Mouse (Mus musculus): Measurements from ENCODE around the gene Slc39a12.

The Slc39a12 gene

GRCm38 (mm10) chr2:14388162-14388561 is at the start of gene Slc39a12:
Gene Slc39a12, plus strand, starts transcription at chr2:14388316.
- DNase-seq, result no peak

DNA sequence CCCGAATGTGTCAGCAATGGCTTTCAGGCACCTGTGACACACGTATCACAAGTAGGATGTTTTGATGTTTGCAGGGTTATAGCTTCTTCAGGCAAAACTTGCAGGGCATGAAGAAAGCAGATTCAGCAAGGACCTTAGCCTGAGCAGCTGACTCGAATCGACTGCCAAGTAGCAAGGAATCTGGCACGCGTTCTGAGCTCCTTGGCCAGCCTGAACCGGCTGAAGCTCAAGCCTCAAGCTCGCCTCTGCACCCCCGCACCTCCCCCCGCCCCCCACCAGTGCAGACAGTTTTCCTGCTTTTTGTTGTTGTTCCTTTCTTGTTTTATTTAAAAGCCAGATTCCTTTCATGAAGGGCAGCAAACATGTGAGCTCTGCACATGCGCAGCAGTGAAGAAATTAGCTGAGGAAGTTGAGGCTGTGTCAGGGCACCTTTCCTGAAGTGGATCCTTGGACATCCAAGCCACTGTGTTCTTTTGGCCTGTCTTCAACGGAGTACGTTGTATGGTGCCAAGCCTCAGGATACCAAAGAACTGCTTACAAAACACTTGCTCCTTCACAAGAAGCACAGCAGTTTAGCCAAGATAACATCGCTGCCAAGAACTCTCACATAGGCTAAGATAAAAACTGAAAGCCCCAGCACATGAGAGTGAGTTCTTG is 46.3 kb upstream of the Slc39a12 start:
- DNase-seq, result peak; percentile 59

- DNase-seq, result peak; percentile 3
Observed at GRCm38 (mm10) chr2:14342309-14342839, 45.7 kb upstream of the Slc39a12 start.

GRCm38 (mm10) chr2:14388856-14389255 is 740 bp downstream of the Slc39a12 start:
- DNase-seq, result no peak

DNA sequence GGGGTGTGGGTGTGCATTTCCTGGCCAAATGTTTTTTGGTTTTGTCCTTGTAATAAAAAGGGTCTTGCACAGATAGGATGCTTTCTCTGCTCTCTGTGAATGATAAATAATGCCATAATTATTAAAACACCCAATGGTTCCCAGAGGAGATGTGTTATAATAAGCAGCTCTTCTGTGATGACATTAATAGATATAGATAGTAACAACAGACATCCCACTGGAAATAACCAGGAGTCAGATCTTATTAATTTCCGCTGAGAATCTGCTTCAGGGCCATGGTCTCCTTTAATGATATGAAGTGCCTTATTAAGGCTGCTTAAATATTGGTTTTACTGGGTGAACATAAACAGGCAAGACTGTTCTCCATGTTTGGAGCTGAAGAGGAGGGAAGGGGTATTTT is 2.8 kb downstream of the Slc39a12 start:
- DNase-seq, result no peak

- no peak for DNase-seq
Observed at GRCm38 (mm10) chr2:14403000-14403399, 14.9 kb downstream of the Slc39a12 start.

- no peak for DNase-seq
Observed at GRCm38 (mm10) chr2:14428987-14429386, 40.9 kb downstream of the Slc39a12 start.

DNA sequence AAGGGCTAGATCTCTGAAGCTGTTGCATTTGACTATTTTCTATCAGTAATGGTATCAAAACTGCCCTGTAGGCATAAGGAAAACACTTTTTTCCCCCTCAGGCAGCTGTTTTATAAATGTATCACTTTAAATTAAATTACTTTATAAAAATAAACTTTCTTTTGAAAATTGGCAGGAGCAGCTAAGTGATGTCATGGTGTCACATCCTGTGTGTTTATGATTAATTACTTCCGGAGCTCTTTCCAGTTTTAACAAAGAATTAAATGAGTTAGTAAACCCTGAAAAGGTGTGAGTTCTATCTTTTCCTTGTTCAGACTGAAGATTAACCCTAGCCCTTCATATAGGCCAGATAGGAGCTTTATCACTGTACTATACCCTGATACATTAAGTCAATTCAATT is 59.2 kb downstream of the Slc39a12 start:
- no peak for DNase-seq

- DNase-seq, result no peak
Observed at GRCm38 (mm10) chr2:14450866-14451265, 62.8 kb downstream of the Slc39a12 start.

DNA sequence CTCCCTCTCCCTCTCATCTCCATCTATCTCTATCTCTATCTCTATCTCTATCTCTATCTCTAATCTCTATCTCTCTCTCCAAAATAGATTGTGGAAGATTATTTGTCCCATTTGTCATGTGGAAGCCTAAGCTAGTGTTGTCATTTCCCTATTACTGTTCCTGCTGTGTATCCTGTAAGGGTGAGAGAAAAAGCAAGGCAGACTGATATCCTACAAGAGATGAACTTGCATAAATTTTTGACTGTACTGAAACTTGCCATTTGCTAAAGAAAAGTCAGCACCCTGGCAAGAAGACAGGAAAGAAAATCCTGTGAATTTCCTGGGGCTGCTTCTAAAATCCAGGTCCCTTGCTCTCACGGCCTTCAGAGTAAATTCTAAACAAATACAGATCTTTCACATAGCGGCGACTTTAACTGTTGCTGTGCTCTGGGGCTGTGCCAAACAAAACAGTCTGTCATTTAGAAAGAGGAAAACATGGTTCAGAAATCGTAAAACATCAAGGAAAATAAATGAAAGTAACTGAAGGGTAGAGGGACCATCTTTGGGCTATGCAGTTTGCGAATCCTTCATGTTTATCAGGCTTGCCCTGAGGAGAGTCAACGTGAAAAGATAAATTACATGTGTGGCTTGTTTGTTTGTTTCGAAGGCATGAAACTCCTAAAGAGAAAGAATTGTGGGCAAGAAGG is 67.0 kb downstream of the Slc39a12 start:
- no peak for DNase-seq

- DNase-seq, result peak; percentile 3
Observed at GRCm38 (mm10) chr2:14464438-14464837, 76.3 kb downstream of the Slc39a12 start.

DNA sequence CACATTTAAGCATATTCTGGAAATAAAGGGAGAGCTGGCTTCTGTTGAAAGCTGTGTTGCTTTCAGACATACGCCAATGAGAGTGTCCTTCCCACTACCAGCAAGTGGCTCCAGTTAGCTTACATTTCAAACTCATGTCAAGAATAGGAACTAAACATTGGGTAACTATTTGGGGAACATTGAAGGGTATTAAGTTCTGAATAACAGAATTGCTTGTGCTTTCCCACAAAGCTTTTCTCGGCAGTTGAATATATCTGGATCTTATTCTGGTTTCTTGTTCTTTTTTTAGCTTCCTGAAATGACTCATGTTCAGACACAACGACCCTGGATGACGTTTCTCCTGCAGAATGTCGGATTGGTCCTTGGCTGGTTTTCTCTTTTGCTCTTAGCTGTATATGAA is 106.0 kb downstream of the Slc39a12 start:
- DNase-seq, result no peak

GRCm38 (mm10) chr2:14496150-14496549 is 108.0 kb downstream of the Slc39a12 start:
- DNase-seq, result no peak

- no peak for DNase-seq
Observed at GRCm38 (mm10) chr2:14502482-14502881, 114.4 kb downstream of the Slc39a12 start.

DNA sequence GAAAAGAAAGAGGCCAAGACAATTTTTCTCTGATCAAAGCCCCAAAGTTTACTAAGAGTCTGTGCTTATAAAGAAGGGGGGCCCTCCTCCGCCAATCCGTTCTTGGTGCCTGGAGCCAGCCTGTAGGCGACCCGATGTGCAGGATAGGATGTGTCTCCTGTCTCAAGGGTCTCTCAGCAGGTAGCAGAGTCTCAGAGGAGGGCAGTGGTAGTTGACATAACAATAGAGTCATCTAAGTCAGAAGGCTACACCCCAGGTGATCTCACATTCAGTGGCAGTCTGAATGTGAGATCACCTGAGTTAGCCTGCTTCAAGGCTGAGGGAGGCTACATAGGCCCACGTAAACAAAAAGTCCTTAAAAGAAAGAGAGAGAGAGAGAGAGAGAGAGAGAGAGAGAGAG is 130.1 kb downstream of the Slc39a12 start:
- no peak for DNase-seq

GRCm38 (mm10) chr2:14534325-14535077 is 146.4 kb downstream of the Slc39a12 start:
- DNase-seq, result no peak

GRCm38 (mm10) chr2:14535246-14535671 is 147.1 kb downstream of the Slc39a12 start:
- no peak for DNase-seq

DNA sequence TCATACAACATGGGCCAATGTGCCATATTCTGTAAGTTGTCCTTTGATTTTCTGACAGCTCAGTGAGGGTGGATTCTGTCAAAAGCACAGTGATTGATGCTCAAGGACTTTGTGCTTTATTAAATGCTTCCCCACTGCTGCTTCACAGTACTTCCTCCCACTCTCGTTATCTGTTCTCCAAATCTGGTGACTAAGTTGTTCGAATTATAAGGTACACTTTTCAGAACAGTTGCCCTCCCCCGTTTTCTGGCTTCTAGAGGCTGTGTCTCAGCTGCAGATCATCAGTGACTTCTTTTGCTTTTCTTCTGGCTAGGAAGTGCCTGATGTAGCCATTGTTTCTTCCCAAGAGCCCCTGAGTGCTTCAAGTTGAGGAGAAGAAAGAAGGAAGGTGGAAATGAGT is 149.7 kb downstream of the Slc39a12 start:
- no peak for DNase-seq

DNA sequence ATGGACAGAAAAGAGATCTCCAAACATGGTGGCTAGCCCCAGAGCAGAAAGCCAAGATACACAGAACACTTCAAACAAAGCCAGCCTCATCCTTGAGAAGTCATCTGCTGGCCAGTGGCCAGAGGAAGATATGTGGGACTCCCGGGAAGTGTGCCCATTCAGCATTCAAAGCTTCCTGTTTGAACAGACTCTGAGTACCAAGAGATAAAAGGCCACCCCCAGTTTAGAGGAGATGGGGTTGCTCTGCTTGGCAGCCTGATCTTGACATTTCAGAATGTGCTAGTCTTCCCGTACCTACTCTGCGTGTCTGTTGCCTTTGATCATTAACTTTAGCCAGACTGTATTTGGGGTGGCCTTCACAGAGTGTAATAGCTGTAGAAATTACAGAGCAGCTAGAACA is 155.2 kb downstream of the Slc39a12 start:
- DNase-seq, result no peak

DNA sequence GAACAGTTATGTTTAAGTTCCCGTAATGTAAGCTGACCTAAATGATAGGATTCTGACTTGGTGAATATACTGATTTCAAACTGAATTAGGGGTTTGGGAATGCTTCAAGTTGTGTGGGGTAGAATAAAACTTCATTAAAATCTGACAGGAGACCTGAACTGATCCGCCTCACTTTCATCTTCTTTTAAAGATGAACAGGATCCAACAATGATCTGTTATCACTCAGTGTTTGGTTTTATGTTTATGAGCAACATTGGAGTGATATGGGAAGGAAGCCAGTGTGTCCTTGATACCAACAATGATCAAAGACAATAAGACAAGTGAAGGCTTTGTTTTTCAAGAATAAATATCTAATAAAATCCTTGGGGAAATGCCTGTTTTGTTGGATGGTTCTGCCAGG is 155.7 kb downstream of the Slc39a12 start:
- no peak for DNase-seq
